Mouse (Mus musculus): ENCODE measurements around the gene Pik3r1. TPM values are rescaled to one million over a fixed set of nuclear protein-coding genes. Genes with fewer than 3 reads are reported as not detected.

Gene Pik3r1
- polyA plus RNA-seq, 1 experiment from 2014 or later, result 16.6 TPM

- H3K4me3 ChIP-seq (ENCODE audit: low read depth, low read length), result no peak overlapping the region
- no peaks in the 10 kb centered on the region for H3K9me3 ChIP-seq (replicated peaks; ENCODE audit: control insufficient read depth, low read length)
- no peak for ATAC-seq (replicated peaks; ENCODE audit: insufficient number of reproducible peaks, low FRiP score, low TSS enrichment)
- H3K9ac ChIP-seq (ENCODE audit: low read depth, low read length), result no peak overlapping the region
- peaks cover 26% of the 10 kb centered on the region for H3K36me3 ChIP-seq (ENCODE audit: control insufficient read depth, insufficient read depth, low read length)
- H3K4me1 ChIP-seq (ENCODE audit: control insufficient read depth, insufficient read depth, low read length), result no peaks in the 10 kb centered on the region
- no peaks in the 10 kb centered on the region for H3K27me3 ChIP-seq (ENCODE audit: control insufficient read depth, insufficient read depth, low read length)
- no peak overlapping the region for H3K4me2 ChIP-seq
- WGBS (ENCODE audit: insufficient replicate concordance), result 78% methylated on average over 4 of the region's 4 CpGs
- H3K27ac ChIP-seq (ENCODE audit: low read depth, low read length), result no peak overlapping the region
Measured at GRCm38 (mm10) chr13:101682378-101682777, 85.6 kb downstream of the Pik3r1 start.

- Histone ChIP-seq H3K4me3 (ENCODE audit: low read depth, low read length) (no peak overlapping the region), H3K27me3 (ENCODE audit: control insufficient read depth, insufficient read depth, low read length) (no peaks in the 10 kb centered on the region), H3K4me2 (no peak overlapping the region), H3K4me1 (ENCODE audit: control insufficient read depth, insufficient read depth, low read length) (no peaks in the 10 kb centered on the region), H3K27ac (ENCODE audit: low read depth, low read length) (no peak overlapping the region), H3K36me3 (ENCODE audit: control insufficient read depth, insufficient read depth, low read length) (peaks cover 7% of the 10 kb centered on the region), H3K9me3 (replicated peaks; ENCODE audit: control insufficient read depth, low read length) (no peaks in the 10 kb centered on the region), H3K9ac (ENCODE audit: low read depth, low read length) (no peak overlapping the region)
- ATAC-seq (replicated peaks; ENCODE audit: insufficient number of reproducible peaks, low FRiP score, low TSS enrichment), result no peak
- 69% methylated on average over 1 of the region's 1 CpGs for WGBS (ENCODE audit: insufficient replicate concordance)
Measured at GRCm38 (mm10) chr13:101680083-101680482, 87.9 kb downstream of the Pik3r1 start.

GRCm38 (mm10) chr13:101678984-101679383 lies 89.0 kb downstream of the Pik3r1 start:
- Histone ChIP-seq H3K4me3 (ENCODE audit: low read depth, low read length) (no peak overlapping the region), H3K4me2 (no peak overlapping the region), H3K4me1 (ENCODE audit: control insufficient read depth, insufficient read depth, low read length) (no peaks in the 10 kb centered on the region), H3K36me3 (ENCODE audit: control insufficient read depth, insufficient read depth, low read length) (peaks cover under 1% of the 10 kb centered on the region; the same call in 1 of the 2 replicates), H3K27ac (ENCODE audit: low read depth, low read length) (no peak overlapping the region), H3K9me3 (replicated peaks; ENCODE audit: control insufficient read depth, low read length) (no peaks in the 10 kb centered on the region), H3K9ac (ENCODE audit: low read depth, low read length) (no peak overlapping the region), H3K27me3 (ENCODE audit: control insufficient read depth, insufficient read depth, low read length) (no peaks in the 10 kb centered on the region)
- 78% methylated on average over 1 of the region's 1 CpGs for WGBS (ENCODE audit: insufficient replicate concordance)
- ATAC-seq (replicated peaks; ENCODE audit: insufficient number of reproducible peaks, low FRiP score, low TSS enrichment), result no peak

GRCm38 (mm10) chr13:101678036-101678435 lies 90.0 kb downstream of the Pik3r1 start:
- H3K4me2 ChIP-seq, result no peak overlapping the region
- H3K27me3 ChIP-seq (ENCODE audit: control insufficient read depth, insufficient read depth, low read length), result no peaks in the 10 kb centered on the region
- H3K27ac ChIP-seq (ENCODE audit: low read depth, low read length), result no peak overlapping the region
- no peaks in the 10 kb centered on the region for H3K9me3 ChIP-seq (replicated peaks; ENCODE audit: control insufficient read depth, low read length)
- no peaks in the 10 kb centered on the region for H3K4me1 ChIP-seq (ENCODE audit: control insufficient read depth, insufficient read depth, low read length)
- WGBS (ENCODE audit: insufficient replicate concordance), result 79% methylated on average over 4 of the region's 4 CpGs
- H3K36me3 ChIP-seq (ENCODE audit: control insufficient read depth, insufficient read depth, low read length), result no peaks in the 10 kb centered on the region
- no peak overlapping the region for H3K4me3 ChIP-seq (ENCODE audit: low read depth, low read length)
- no peak for ATAC-seq (replicated peaks; ENCODE audit: insufficient number of reproducible peaks, low FRiP score, low TSS enrichment)
- no peak overlapping the region for H3K9ac ChIP-seq (ENCODE audit: low read depth, low read length)

- 66% methylated on average over 3 of the region's 3 CpGs for WGBS (ENCODE audit: insufficient replicate concordance)
- H3K4me2 ChIP-seq, result no peak overlapping the region
- no peaks in the 10 kb centered on the region for H3K36me3 ChIP-seq (ENCODE audit: control insufficient read depth, insufficient read depth, low read length)
- no peaks in the 10 kb centered on the region for H3K27me3 ChIP-seq (ENCODE audit: control insufficient read depth, insufficient read depth, low read length)
- no peak for ATAC-seq (replicated peaks; ENCODE audit: insufficient number of reproducible peaks, low FRiP score, low TSS enrichment)
- no peak overlapping the region for H3K27ac ChIP-seq (ENCODE audit: low read depth, low read length)
- no peak overlapping the region for H3K4me3 ChIP-seq (ENCODE audit: low read depth, low read length)
- H3K4me1 ChIP-seq (ENCODE audit: control insufficient read depth, insufficient read depth, low read length), result no peaks in the 10 kb centered on the region
- H3K9ac ChIP-seq (ENCODE audit: low read depth, low read length), result no peak overlapping the region
- H3K9me3 ChIP-seq (replicated peaks; ENCODE audit: control insufficient read depth, low read length), result no peaks in the 10 kb centered on the region
Measured at GRCm38 (mm10) chr13:101673876-101674275, 94.1 kb downstream of the Pik3r1 start.

GRCm38 (mm10) chr13:101668859-101669258 lies 99.2 kb downstream of the Pik3r1 start:
- no peaks in the 10 kb centered on the region for H3K9me3 ChIP-seq (replicated peaks; ENCODE audit: control insufficient read depth, low read length)
- H3K36me3 ChIP-seq (ENCODE audit: control insufficient read depth, insufficient read depth, low read length), result no peaks in the 10 kb centered on the region
- H3K4me3 ChIP-seq (ENCODE audit: low read depth, low read length), result no peak overlapping the region
- no peaks in the 10 kb centered on the region for H3K27me3 ChIP-seq (ENCODE audit: control insufficient read depth, insufficient read depth, low read length)
- no peak overlapping the region for H3K9ac ChIP-seq (ENCODE audit: low read depth, low read length)
- H3K27ac ChIP-seq (ENCODE audit: low read depth, low read length), result no peak overlapping the region
- H3K4me2 ChIP-seq, result no peak overlapping the region
- 55% methylated on average over 3 of the region's 3 CpGs for WGBS (ENCODE audit: insufficient replicate concordance)
- ATAC-seq (replicated peaks; ENCODE audit: insufficient number of reproducible peaks, low FRiP score, low TSS enrichment), result no peak
- no peaks in the 10 kb centered on the region for H3K4me1 ChIP-seq (ENCODE audit: control insufficient read depth, insufficient read depth, low read length)

- WGBS (ENCODE audit: insufficient replicate concordance), result 67% methylated on average over 5 of the region's 5 CpGs
- Histone ChIP-seq H3K9me3 (replicated peaks; ENCODE audit: control insufficient read depth, low read length) (no peaks in the 10 kb centered on the region), H3K4me1 (ENCODE audit: control insufficient read depth, insufficient read depth, low read length) (no peaks in the 10 kb centered on the region)
Measured at GRCm38 (mm10) chr13:101664010-101664409, 104.0 kb downstream of the Pik3r1 start.

GRCm38 (mm10) chr13:101662900-101663299 lies 105.1 kb downstream of the Pik3r1 start:
- WGBS (ENCODE audit: insufficient replicate concordance), result 97% methylated on average over 1 of the region's 1 CpGs
- Histone ChIP-seq H3K9me3 (replicated peaks; ENCODE audit: control insufficient read depth, low read length) (no peaks in the 10 kb centered on the region), H3K4me2 (no peak overlapping the region), H3K4me3 (ENCODE audit: low read depth, low read length) (no peak overlapping the region), H3K4me1 (ENCODE audit: control insufficient read depth, insufficient read depth, low read length) (no peaks in the 10 kb centered on the region), H3K27ac (ENCODE audit: low read depth, low read length) (no peak overlapping the region), H3K27me3 (ENCODE audit: control insufficient read depth, insufficient read depth, low read length) (no peaks in the 10 kb centered on the region), H3K9ac (ENCODE audit: low read depth, low read length) (no peak overlapping the region), H3K36me3 (ENCODE audit: control insufficient read depth, insufficient read depth, low read length) (no peaks in the 10 kb centered on the region)
- ATAC-seq (replicated peaks; ENCODE audit: insufficient number of reproducible peaks, low FRiP score, low TSS enrichment), result no peak

More at GRCm38 (mm10) chr13:101664010-101664409, 104.0 kb downstream of the Pik3r1 start:
- Histone ChIP-seq H3K36me3 (ENCODE audit: control insufficient read depth, insufficient read depth, low read length) (no peaks in the 10 kb centered on the region), H3K9ac (ENCODE audit: low read depth, low read length) (no peak overlapping the region), H3K4me3 (ENCODE audit: low read depth, low read length) (no peak overlapping the region), H3K27ac (ENCODE audit: low read depth, low read length) (no peak overlapping the region), H3K4me2 (no peak overlapping the region), H3K27me3 (ENCODE audit: control insufficient read depth, insufficient read depth, low read length) (no peaks in the 10 kb centered on the region)
- no peak for ATAC-seq (replicated peaks; ENCODE audit: insufficient number of reproducible peaks, low FRiP score, low TSS enrichment)

- Histone ChIP-seq H3K27ac (ENCODE audit: low read depth, low read length) (no peak overlapping the region), H3K4me1 (ENCODE audit: control insufficient read depth, insufficient read depth, low read length) (peaks cover 3% of the 10 kb centered on the region; the same call in 1 of the 2 replicates), H3K9me3 (replicated peaks; ENCODE audit: control insufficient read depth, low read length) (no peaks in the 10 kb centered on the region), H3K27me3 (ENCODE audit: control insufficient read depth, insufficient read depth, low read length) (no peaks in the 10 kb centered on the region), H3K36me3 (ENCODE audit: control insufficient read depth, insufficient read depth, low read length) (no peaks in the 10 kb centered on the region), H3K4me3 (ENCODE audit: low read depth, low read length) (no peak overlapping the region), H3K9ac (ENCODE audit: low read depth, low read length) (no peak overlapping the region), H3K4me2 (no peak overlapping the region)
- WGBS (ENCODE audit: insufficient replicate concordance), result 68% methylated on average over 6 of the region's 6 CpGs
- no peak for ATAC-seq (replicated peaks; ENCODE audit: insufficient number of reproducible peaks, low FRiP score, low TSS enrichment)
Measured at GRCm38 (mm10) chr13:101661567-101661966, 106.5 kb downstream of the Pik3r1 start.

Data from heart, embryonic 11.5 days (tissue).